Mouse (Mus musculus) stomach, embryonic 14.5 days (tissue): ENCODE results near the gene Eif2s2. TPM values are rescaled to one million over a fixed set of nuclear protein-coding genes. Genes with fewer than 3 reads are reported as not detected.

ENCODE experiments used
- ATAC-seq: fragments of 200-750 bp; cut with Nextera tagmentation; 2 replicates; pipeline ENCODE4 v1.8.0; 2017; ENCODE audit warnings: low read depth, moderate TSS enrichment; ENCODE audit not compliant: insufficient number of reproducible peaks, insufficient read depth, low FRiP score
- H3K27ac ChIP-seq: fragments of 300-500 bp; sonication (generic); 2 replicates; pipeline ENCODE4 v1.5.1; 2014; ENCODE audit warnings: mild to moderate bottlenecking, low read length, moderate library complexity, mixed read lengths
- H3K27me3 ChIP-seq: fragments of 300-500 bp; sonication (generic); 2 replicates; pipeline ENCODE4 v1.6.1; 2014; ENCODE audit warnings: low read length, control low read depth, mixed read lengths; ENCODE audit not compliant: control insufficient read depth, insufficient read depth
- H3K36me3 ChIP-seq: fragments of 300-500 bp; sonication (generic); 2 replicates; pipeline ENCODE4 v1.6.1; 2014; ENCODE audit warnings: mild to moderate bottlenecking, control low read depth, low read length, moderate library complexity, mixed read lengths; ENCODE audit not compliant: control insufficient read depth, insufficient read depth
- H3K4me1 ChIP-seq: fragments of 300-500 bp; sonication (generic); 2 replicates; pipeline ENCODE4 v1.6.1; 2014; ENCODE audit warnings: low read length, control low read depth, mixed read lengths; ENCODE audit not compliant: control insufficient read depth, insufficient read depth
- H3K4me2 ChIP-seq: fragments of 300-500 bp; sonication (generic); replicated peaks from 2 replicates; pipeline ENCODE4 v1.6.1; 2014; ENCODE audit warnings: low read depth, low read length, control low read depth
- H3K4me3 ChIP-seq: fragments of 300-500 bp; sonication (generic); 2 replicates; pipeline ENCODE4 v1.5.1; 2014; ENCODE audit warnings: low read depth, low read length, control low read depth
- H3K9ac ChIP-seq: fragments of 300-500 bp; sonication (generic); replicated peaks from 2 replicates; pipeline ENCODE4 v1.6.1; 2014; ENCODE audit warnings: low read depth, mild to moderate bottlenecking, control low read depth, low read length, moderate library complexity, mixed read lengths
- H3K9me3 ChIP-seq: fragments of 300-500 bp; sonication (generic); 2 replicates; pipeline ENCODE4 v1.6.1; 2016; ENCODE audit warnings: low read depth, low read length, control low read depth; ENCODE audit not compliant: control insufficient read depth
- WGBS: fragments of 180-500 bp; shearing (Covaris S2); extraction: QIAGEN DNeasy Blood & Tissue Kit; methylation state at CpG from one replicate; pipeline ENCODE4 v1.1.7; 2014; 5-methylcytosine and 5-hydroxymethylcytosine counted together
- polyA plus RNA-seq: library from polyadenylated mRNA; unstranded; fragments of >200 nt; fragmentation: Nextera tagmentation; extraction: Ambion mirVana; gene quantifications from 2 replicates; pipeline ENCODE4 v1.2.1, GENCODE M21; 2014

The Eif2s2 gene
- polyA plus RNA-seq, 1 experiment from 2014 or later, result 101 TPM

GRCm38 (mm10) chr2:154826054-154826538 is 66.6 kb downstream of the Eif2s2 start:
- no peaks in the 10 kb centered on the region for H3K27me3 ChIP-seq
- ATAC-seq, result no peak
- no peak overlapping the region for H3K9ac ChIP-seq
- H3K36me3 ChIP-seq, result no peaks in the 10 kb centered on the region; the same call in 1 of the 2 replicates
- H3K4me2 ChIP-seq, result no peak overlapping the region
- H3K4me3 ChIP-seq, result no peak overlapping the region
- no peaks in the 10 kb centered on the region for H3K9me3 ChIP-seq
- peaks cover 3% of the 10 kb centered on the region; the same call in 1 of the 2 replicates for H3K4me1 ChIP-seq
- WGBS, result 70% methylated on average over 1 of the region's 1 CpGs
- no peak overlapping the region for H3K27ac ChIP-seq

Other genes with a start within 250 kb of the Eif2s2 start
- gene Chmp4b, start 241.2 kb downstream of the Eif2s2 start, polyA plus RNA-seq, result 18.4 and 19.1 TPM in 2 replicates
- not detected in 2 replicates for gene Gm14214, start 122.9 kb downstream of the Eif2s2 start, polyA plus RNA-seq
- gene Raly, start 101.8 kb downstream of the Eif2s2 start, polyA plus RNA-seq, result 77.4 and 84.1 TPM in 2 replicates
- gene a, start 101.5 kb downstream of the Eif2s2 start, polyA plus RNA-seq, result 0.76 TPM in 1 of 2 replicates, not detected in the other
- 1.1 and 3.2 TPM in 2 replicates for gene Gm14226, start 125.3 kb upstream of the Eif2s2 start, polyA plus RNA-seq
- 71.9 and 78.9 TPM in 2 replicates for gene Ahcy, start 181.6 kb upstream of the Eif2s2 start, polyA plus RNA-seq
- 58.4 and 62.2 TPM in 2 replicates for gene Itch, start 240.6 kb upstream of the Eif2s2 start, polyA plus RNA-seq